Mouse (Mus musculus) brain, embryonic 14.5 days (tissue): ENCODE data around the gene Fgf15.

Experiments
- CTCF ChIP-seq: fragments of 200-500 bp; IDR thresholded peaks from 2 replicates; pipeline ENCODE4 v1.5.1; 2012; ENCODE audit warnings: inconsistent platforms, mild to moderate bottlenecking, moderate library complexity, borderline replicate concordance; ENCODE audit not compliant: insufficient read depth, insufficient read length; ENCODE audit errors: extremely low read depth
- POLR2A ChIP-seq: fragments of 200-500 bp; IDR thresholded peaks from 2 replicates; pipeline ENCODE4 v1.6.1; 2012; ENCODE audit warnings: mild to moderate bottlenecking, inconsistent platforms, borderline replicate concordance; ENCODE audit not compliant: poor library complexity, insufficient read depth, insufficient read length, severe bottlenecking; ENCODE audit errors: extremely low read depth

- no peak for TF ChIP-seq CTCF
- no peak for TF ChIP-seq POLR2A
These were observed 16.6 kb downstream of the Fgf15 start for GRCm38 (mm10) chr7:144912897-144913296.
